Mouse (Mus musculus): ENCODE measurements around the gene Ddx23. TPM values are rescaled to one million over a fixed set of nuclear protein-coding genes. Genes with fewer than 3 reads are reported as not detected.

Gene Ddx23
- total and polyA plus RNA-seq, 3 experiments = 194 to 252 (median 213) TPM

GRCm38 (mm10) chr15:98616362-98617175 lies 46.1 kb downstream of the Ddx23 start:
- TF ChIP-seq POLR2AphosphoS2 (IDR thresholded peaks at IDR 0.05; ENCODE audit: low read length) (no peak), BHLHE40 (IDR thresholded peaks at IDR 0.05; ENCODE audit: borderline replicate concordance, low read depth, low read length) (no peak), CHD2 (IDR thresholded peaks at IDR 0.05; ENCODE audit: low read length) (no peak), MXI1 (IDR thresholded peaks at IDR 0.05; ENCODE audit: low read depth, low read length) (peak; percentile 24), NELFE (IDR thresholded peaks at IDR 0.05; ENCODE audit: low read depth, low read length) (no peak), MAZ (IDR thresholded peaks at IDR 0.05; ENCODE audit: low read depth, low read length) (0 out of 2 replicates have a peak, but pooled peaks have one; percentile 9), MYC (IDR thresholded peaks at IDR 0.05; ENCODE audit: low read depth, low read length) (no peak), SIN3A (IDR thresholded peaks at IDR 0.05; ENCODE audit: low read length) (0 out of 2 replicates have a peak, but pooled peaks have one; percentile 3), UBTF (IDR thresholded peaks at IDR 0.05; ENCODE audit: borderline replicate concordance, insufficient read depth, low read depth, low read length) (no peak), MAX (IDR thresholded peaks at IDR 0.05; ENCODE audit: low read length) (peak; percentile 64), GABPA (IDR thresholded peaks at IDR 0.05; ENCODE audit: low read depth, low read length) (no peak), GATA1 (IDR thresholded peaks at IDR 0.05; ENCODE audit: low read depth, low read length) (0 out of 2 replicates have a peak, but pooled peaks have one; percentile 14), NRF1 (IDR thresholded peaks at IDR 0.05; ENCODE audit: insufficient read depth, low read depth, low read length, poor library complexity, severe bottlenecking) (no peak), ETS1 (IDR thresholded peaks at IDR 0.05; ENCODE audit: low read depth, low read length) (no peak)
- peaks cover 0 to 3% of the 10 kb centered on the region in 2 experiments; a peak in 1 of 4 replicates for H3K36me3 ChIP-seq (ENCODE audit: control insufficient read depth in 1 of 2, insufficient read depth in 2 of 2, low read length in 2 of 2)
- peak overlapping the region; percentile 40 for H3K9ac ChIP-seq (ENCODE audit: control insufficient read depth, low read depth, low read length, poor library complexity, severe bottlenecking)
- H3K79me2 ChIP-seq (ENCODE audit: control insufficient read depth, insufficient read depth, low read length, poor library complexity) = no peaks in the 10 kb centered on the region
- H3K27ac ChIP-seq (ENCODE audit: control insufficient read depth, low read depth, low read length) = no peak overlapping the region
- DNase-seq (ENCODE audit: low read depth, low spot score) = no peak
- no peaks in the 10 kb centered on the region for H3K9me3 ChIP-seq (replicated peaks; ENCODE audit: insufficient read depth, low read length)
- H3K27me3 ChIP-seq (ENCODE audit: control insufficient read depth in 1 of 2, insufficient read depth in 2 of 2, low read length in 2 of 2) = peaks cover 5 to 7% of the 10 kb centered on the region in 2 experiments; a peak in 2 of 4 replicates
- H3K4me3 ChIP-seq (ENCODE audit: control insufficient read depth in 1 of 2, insufficient read depth in 1 of 2, low read depth in 2 of 2, low read length in 2 of 2) = peak overlapping the region; percentile 41 to 45
- peaks cover 0 to 13% of the 10 kb centered on the region in 2 experiments; a peak in 3 of 4 replicates for H3K4me1 ChIP-seq (ENCODE audit: control insufficient read depth in 1 of 2, insufficient read depth in 2 of 2, low read length in 2 of 2)

GRCm38 (mm10) chr15:98615751-98616150 lies 46.9 kb downstream of the Ddx23 start:
- H3K79me2 ChIP-seq (ENCODE audit: control insufficient read depth, insufficient read depth, low read length, poor library complexity) = no peaks in the 10 kb centered on the region
- TF ChIP-seq POLR2AphosphoS2 (IDR thresholded peaks at IDR 0.05; ENCODE audit: low read length) (no peak), TCF12 (IDR thresholded peaks at IDR 0.05; ENCODE audit: low read depth, low read length) (no peak), ZNF384 (IDR thresholded peaks at IDR 0.05; ENCODE audit: low read depth, low read length) (no peak), RCOR1 (IDR thresholded peaks at IDR 0.05; ENCODE audit: low read depth, low read length) (no peak), HCFC1 (IDR thresholded peaks at IDR 0.05; ENCODE audit: low read depth, low read length) (no peak), ELF1 (IDR thresholded peaks at IDR 0.05; ENCODE audit: low read depth, low read length) (no peak), MEF2A (IDR thresholded peaks at IDR 0.05; ENCODE audit: extremely low read depth, insufficient replicate concordance, low read depth, low read length, poor library complexity, severe bottlenecking) (no peak), TAL1 (IDR thresholded peaks at IDR 0.05; ENCODE audit: low read length) (no peak), MAX (IDR thresholded peaks at IDR 0.05; ENCODE audit: low read length) (no peak)
- peaks cover 0 to 3% of the 10 kb centered on the region in 2 experiments; a peak in 1 of 4 replicates for H3K36me3 ChIP-seq (ENCODE audit: control insufficient read depth in 1 of 2, insufficient read depth in 2 of 2, low read length in 2 of 2)
- no peak overlapping the region for H3K4me3 ChIP-seq (ENCODE audit: control insufficient read depth in 1 of 2, insufficient read depth in 1 of 2, low read depth in 2 of 2, low read length in 2 of 2)
- DNase-seq (ENCODE audit: low read depth, low spot score) = no peak
- H3K9ac ChIP-seq (ENCODE audit: control insufficient read depth, low read depth, low read length, poor library complexity, severe bottlenecking) = no peak overlapping the region
- H3K27ac ChIP-seq (ENCODE audit: control insufficient read depth, low read depth, low read length) = no peak overlapping the region
- H3K27me3 ChIP-seq (ENCODE audit: control insufficient read depth in 1 of 2, insufficient read depth in 2 of 2, low read length in 2 of 2) = peaks cover 5 to 7% of the 10 kb centered on the region in 2 experiments; a peak in 2 of 4 replicates
- H3K4me1 ChIP-seq (ENCODE audit: control insufficient read depth in 1 of 2, insufficient read depth in 2 of 2, low read length in 2 of 2) = peaks cover 0 to 16% of the 10 kb centered on the region in 2 experiments; a peak in 3 of 4 replicates
- no peaks in the 10 kb centered on the region for H3K9me3 ChIP-seq (replicated peaks; ENCODE audit: insufficient read depth, low read length)

Measured in MEL (cell line).